Mouse (Mus musculus): ENCODE results near the gene 1700029P11Rik. TPM values are rescaled to one million over a fixed set of nuclear protein-coding genes. Genes with fewer than 3 reads are reported as not detected.

1700029P11Rik gene
- total RNA-seq, 2 experiments from 2014 or later, result not detected

- peak; percentile 19 to 27 for DNase-seq
Observed at GRCm38 (mm10) chr15:82015392-82016100, 35.2 kb downstream of the 1700029P11Rik start.

GRCm38 (mm10) chr15:82016101-82016808, 35.9 kb downstream of the 1700029P11Rik start:
- peak; percentile 99 to 100 for DNase-seq

- no peak for DNase-seq
Observed at GRCm38 (mm10) chr15:82016830-82017229, 36.5 kb downstream of the 1700029P11Rik start.

- DNase-seq, result no peak
Observed at GRCm38 (mm10) chr15:82017461-82017860, 37.1 kb downstream of the 1700029P11Rik start.

- DNase-seq, result no peak
Observed at GRCm38 (mm10) chr15:82019288-82019687, 38.9 kb downstream of the 1700029P11Rik start.

- DNase-seq, result no peak
Observed at GRCm38 (mm10) chr15:82022535-82023088, 42.3 kb downstream of the 1700029P11Rik start.

GRCm38 (mm10) chr15:82023965-82024635, 43.8 kb downstream of the 1700029P11Rik start:
- DNase-seq, result no peak

GRCm38 (mm10) chr15:82027276-82027675, 46.9 kb downstream of the 1700029P11Rik start:
- DNase-seq, result no peak

- DNase-seq, result no peak
Observed at GRCm38 (mm10) chr15:82027726-82028125, 47.4 kb downstream of the 1700029P11Rik start.

Other genes with a start within 250 kb of the 1700029P11Rik start
- gene Zc3h7b, start 235.5 kb upstream of the 1700029P11Rik start, total RNA-seq (2021), result 100 to 1,000 TPM; 129 to 141 TPM
- 100 to 1,000 TPM; 158 to 165 TPM for gene Rangap1, start 235.0 kb upstream of the 1700029P11Rik start, total RNA-seq (2021)
- 100 to 1,000 TPM; 300 to 307 TPM for gene Tef, start 178.1 kb upstream of the 1700029P11Rik start, total RNA-seq (2021)
- gene Tob2, start 121.7 kb upstream of the 1700029P11Rik start, total RNA-seq (2021), result 10 to 100 TPM; 30.5 to 36.4 TPM
- gene Phf5a, start 108.6 kb upstream of the 1700029P11Rik start, total RNA-seq (2021), result 10 to 100 TPM; 31.2 to 33.5 TPM
- gene Aco2, start 108.2 kb upstream of the 1700029P11Rik start, total RNA-seq (2021), result 100 to 1,000 TPM; 449 to 462 TPM
- 10 to 100 TPM; 44.5 to 48.2 TPM for gene Polr3h, start 54.3 kb upstream of the 1700029P11Rik start, total RNA-seq (2021)
- 10 to 100 TPM; 74.5 to 77.1 TPM for gene Csdc2, start 43.8 kb upstream of the 1700029P11Rik start, total RNA-seq (2021)
- gene Pmm1, start 19.6 kb upstream of the 1700029P11Rik start, total RNA-seq (2021), result 100 to 1,000 TPM; 209 to 220 TPM
- 10 to 100 TPM; 25.5 to 27.2 TPM for gene Xrcc6, start 7.3 kb downstream of the 1700029P11Rik start, total RNA-seq (2021)
- 100 to 1,000 TPM; 111 to 116 TPM for gene Desi1, start 53.3 kb downstream of the 1700029P11Rik start, total RNA-seq (2021)
- 100 to 1,000 TPM; 107 to 110 TPM for gene Snu13, start 67.1 kb downstream of the 1700029P11Rik start, total RNA-seq (2021)
- gene 4930407I10Rik, start 78.6 kb downstream of the 1700029P11Rik start, total RNA-seq (2021), result not detected
- gene Mei1, start 89.5 kb downstream of the 1700029P11Rik start, total RNA-seq (2021), result under 1 TPM; 0.17 to 0.30 TPM
- gene Ccdc134, start 147.4 kb downstream of the 1700029P11Rik start, total RNA-seq (2021), result 10 to 100 TPM; 11.5 to 15.3 TPM
- gene Srebf2, start 166.6 kb downstream of the 1700029P11Rik start, total RNA-seq (2021), result 100 to 1,000 TPM; 156 to 167 TPM
- gene Shisa8, start 232.3 kb downstream of the 1700029P11Rik start, total RNA-seq (2021), result under 1 TPM; 0.72 to 0.76 TPM
- under 1 TPM; 0.30 to 0.62 TPM for gene Tnfrsf13c, start 243.8 kb downstream of the 1700029P11Rik start, total RNA-seq (2021)

Data from layer of hippocampus, postnatal 36 days (tissue).